Mouse (Mus musculus) NIH3T3 (cell line): Measurements from ENCODE around the gene Coq2.

Source experiments
- DNase-seq: peaks from one replicate; pipeline ENCODE4 v3.0.0-alpha.2; 2012; ENCODE audit warnings: low read depth

Gene Coq2

DNA sequence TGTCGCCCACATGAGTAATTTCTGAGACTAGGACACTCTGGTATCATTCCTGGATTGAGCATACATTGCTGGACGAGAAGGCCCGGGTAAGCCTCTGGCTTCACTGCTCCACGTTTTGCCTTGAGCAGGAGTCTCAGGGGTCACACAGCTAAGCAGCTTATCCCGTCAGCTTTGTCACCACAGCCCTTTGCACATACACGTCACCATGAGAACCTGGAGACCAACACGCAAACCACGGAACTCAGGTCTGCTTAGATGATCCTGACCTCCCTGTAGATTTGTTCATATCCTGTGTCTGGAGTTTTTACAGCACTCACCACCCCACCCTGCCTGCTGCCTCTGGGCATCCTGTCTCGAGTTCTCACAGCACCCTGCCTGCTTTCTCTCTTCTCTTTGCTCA, 54.0 kb downstream of the Coq2 start:
- DNase-seq: no peak

DNA sequence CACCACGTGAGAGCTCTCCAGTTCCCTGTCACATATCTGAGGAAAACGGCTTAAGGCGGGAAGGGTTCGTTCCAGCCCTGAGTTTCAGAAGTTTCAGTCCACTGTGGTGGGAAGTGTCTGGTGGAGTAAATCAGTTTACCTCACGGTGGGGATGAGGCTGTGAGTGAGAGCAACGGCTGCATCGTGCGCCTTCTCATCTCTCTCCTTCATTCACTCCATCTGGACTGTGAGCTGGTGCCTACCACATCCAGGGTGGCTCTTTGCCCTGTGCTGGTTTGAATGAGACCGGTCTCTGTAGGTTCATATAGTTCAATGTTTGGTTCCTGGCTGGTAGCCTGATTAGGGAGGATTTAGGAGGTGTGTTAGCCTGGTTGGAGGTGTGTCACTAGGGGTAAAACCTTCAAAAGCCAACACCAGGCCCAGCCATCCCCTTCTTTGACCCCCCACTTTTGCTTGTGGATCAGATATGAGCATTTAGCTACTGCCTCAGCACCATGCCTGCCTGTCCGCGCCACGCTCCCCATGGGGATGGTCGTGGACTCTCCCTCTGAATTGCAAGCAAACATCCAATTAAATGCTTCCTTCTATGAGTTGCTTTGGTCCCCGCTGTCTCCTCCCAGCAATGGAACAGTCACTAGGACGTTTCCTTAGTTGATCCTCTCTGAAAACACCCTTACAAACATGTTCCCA, 55.2 kb downstream of the Coq2 start:
- DNase-seq: no peak

DNA sequence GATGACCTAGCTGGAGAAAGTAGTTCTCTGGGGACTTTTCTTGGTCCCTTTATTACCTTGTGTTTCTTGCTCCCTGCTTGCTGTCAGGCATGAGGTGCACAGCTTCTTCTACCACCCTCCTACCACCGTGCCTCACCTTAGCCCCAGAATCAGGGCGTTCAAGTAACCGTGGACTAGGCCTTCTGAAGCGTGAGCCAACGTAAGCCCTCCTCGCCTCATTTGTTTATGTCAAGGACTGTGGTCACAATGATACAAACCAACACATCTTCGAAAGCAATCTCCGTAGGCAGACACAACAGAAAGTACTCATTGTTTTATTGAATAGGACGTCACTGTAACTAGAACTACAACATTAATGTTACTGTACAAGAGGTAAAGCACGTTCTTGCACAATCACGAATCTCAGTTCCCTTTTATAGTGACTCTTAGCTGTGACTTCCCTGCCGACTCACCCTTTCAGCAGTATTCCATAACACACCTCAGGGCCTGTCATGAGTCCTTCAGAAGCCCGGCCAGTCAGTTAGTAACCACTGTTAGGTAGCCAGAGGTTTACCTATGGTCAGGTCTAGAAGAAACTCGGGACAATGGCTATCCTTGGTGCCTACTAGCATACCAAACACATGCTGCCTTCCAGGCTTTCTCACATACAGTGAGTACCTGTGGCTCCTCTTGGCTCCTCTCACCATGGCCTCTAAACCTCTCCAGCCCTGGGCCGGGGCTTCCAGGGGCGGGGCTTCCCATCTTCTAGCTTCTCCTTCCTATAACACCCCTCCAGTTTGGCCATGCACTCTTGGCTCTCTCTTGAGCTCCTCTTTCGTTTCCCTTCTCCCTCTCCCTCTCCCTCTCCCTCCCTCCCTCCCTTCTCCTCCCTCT, 60.8 kb downstream of the Coq2 start:
- DNase-seq: no peak

DNA sequence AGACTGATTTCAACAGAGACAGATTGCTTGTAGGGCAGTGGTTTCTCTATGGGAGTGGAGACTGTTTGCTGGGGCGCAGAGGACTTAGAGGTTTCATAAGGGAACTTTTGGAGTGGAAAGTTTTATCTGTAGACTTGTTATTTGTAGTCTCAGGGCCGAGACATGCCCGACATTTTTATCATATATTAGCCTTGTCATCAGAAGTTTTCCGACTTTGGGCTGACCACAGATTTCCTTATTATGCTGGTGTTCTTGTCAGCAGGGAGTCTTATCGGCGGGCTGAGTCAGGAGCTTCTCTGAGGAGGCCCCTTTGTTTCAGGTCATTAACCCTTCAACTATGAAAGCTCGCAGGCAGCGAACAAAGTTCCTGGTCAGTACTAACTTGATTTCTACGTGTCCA, 67.1 kb downstream of the Coq2 start:
- DNase-seq: no peak

DNA sequence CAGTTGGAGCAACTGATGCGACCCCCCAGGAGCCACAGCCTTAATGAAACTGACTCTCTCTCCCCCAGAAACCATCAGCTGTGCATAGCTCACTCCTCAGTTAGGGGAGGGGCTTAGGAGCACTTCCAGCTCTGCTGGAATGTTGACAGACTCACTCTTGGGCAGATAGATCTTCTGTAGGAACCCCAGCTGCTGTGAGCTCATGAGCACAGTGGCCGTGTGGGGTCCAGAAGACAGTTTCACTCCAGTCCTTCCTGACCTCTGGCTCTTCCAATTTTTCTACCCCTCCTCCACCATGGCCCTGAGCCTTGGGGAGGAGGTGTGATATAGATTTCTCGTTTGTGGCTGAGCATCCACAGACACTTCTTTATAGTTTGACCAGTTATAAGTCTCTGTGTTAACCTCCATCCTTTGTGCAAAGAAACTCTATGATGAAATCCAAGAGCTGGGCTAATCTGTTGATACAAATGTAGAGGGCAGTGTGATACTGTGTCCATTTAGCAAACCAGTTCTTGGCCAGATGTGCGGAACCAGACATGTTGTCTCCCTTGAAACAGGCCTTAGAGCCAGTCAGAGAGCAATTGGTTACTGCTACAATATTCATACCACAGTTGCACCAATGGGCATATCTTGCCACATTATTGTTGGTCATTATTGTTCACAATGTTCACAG, 67.7 kb downstream of the Coq2 start:
- DNase-seq: peak; percentile 84

DNA sequence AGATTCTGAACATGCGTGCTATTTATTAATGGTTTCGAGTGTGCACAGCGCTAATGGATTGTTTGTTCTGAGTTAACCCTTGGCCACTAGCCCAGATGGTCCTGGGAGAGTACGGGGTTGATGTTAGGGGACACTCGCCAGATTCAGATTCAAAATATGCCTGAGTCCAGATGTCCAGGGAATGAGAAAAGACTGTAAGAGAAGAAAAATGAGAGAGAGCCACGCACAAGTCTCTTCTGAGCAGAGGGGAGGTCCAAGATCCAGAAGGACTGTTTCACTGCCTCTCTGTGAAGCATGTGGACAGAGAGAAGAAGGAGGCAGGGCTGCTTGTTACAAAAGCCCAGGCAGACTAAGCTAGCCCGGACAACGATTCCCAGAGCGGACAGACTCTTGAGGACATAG, 69.1 kb downstream of the Coq2 start:
- DNase-seq: peak; percentile 97
